Mouse (Mus musculus) right cerebral cortex, postnatal 14 days (tissue): ENCODE measurements around the gene Arpc2.
A peak's percentile ranks its signal among the peaks of the same experiment; 100 is the strongest.

Experiments used
- DNase-seq: peaks from one replicate; pipeline ENCODE4 v3.0.0; 2022

Gene Arpc2

GRCm38 (mm10) chr1:74303509-74304338 is 67.8 kb downstream of the Arpc2 start:
- peak; percentile 46 for DNase-seq

- no peak for DNase-seq
These were observed 68.5 kb downstream of the Arpc2 start for GRCm38 (mm10) chr1:74304339-74304790.

GRCm38 (mm10) chr1:74304946-74305345 is 69.1 kb downstream of the Arpc2 start:
- DNase-seq: no peak

- DNase-seq: no peak
These were observed 69.6 kb downstream of the Arpc2 start, which contains the start of gene Tmbim1 for GRCm38 (mm10) chr1:74305522-74305921. Gene Tmbim1 (minus strand): TSS chr1:74305622.

- no peak for DNase-seq
These were observed 71.3 kb downstream of the Arpc2 start for GRCm38 (mm10) chr1:74307146-74307545.

DNA sequence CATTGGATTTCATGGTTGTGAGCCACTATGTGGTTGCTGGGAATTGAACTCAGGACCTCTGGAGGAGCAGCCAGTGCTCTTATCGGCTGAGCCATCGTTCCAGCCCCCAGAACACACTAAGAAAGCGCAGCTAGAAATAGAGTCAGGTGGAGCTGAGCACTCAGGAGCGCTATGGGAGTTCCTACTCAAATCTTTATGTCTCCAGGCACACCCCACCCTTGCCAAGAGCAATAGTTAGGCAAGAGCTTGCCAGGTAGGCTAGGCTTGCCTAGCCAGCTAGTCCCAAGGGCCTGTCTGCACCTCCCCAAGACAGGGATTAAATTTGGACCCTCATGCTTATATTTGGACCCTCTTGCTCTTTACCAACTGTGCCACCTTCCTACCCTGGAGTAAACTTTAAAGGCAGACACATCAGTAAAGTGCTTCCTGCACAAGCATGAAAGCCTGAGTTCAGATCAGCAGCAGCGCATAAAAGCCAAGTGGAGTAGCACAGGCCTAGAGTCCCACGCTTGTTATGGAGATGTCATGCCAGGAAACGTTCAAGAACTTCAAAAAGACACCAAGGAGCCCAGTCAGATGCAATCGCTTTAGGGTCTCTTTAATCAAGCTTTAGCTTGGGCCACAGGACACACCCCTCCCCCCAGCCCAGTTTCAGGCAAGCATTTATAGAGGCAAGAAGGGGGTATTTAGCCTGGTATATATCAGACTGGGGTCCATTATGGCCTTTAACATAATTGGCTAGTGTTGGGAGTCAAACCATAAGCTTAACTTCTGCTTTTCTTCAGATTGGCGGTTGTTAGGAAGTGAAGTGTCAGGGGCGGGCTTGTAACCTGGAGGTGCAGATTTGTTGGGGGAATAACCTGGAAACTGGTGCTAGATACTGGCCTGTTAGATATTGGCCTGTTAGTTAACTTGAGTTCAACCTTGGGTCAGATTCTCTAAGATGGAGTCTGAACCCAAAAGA is 72.4 kb downstream of the Arpc2 start:
- no peak for DNase-seq

- no peak for DNase-seq
These were observed 73.9 kb downstream of the Arpc2 start for GRCm38 (mm10) chr1:74309767-74310166.

DNA sequence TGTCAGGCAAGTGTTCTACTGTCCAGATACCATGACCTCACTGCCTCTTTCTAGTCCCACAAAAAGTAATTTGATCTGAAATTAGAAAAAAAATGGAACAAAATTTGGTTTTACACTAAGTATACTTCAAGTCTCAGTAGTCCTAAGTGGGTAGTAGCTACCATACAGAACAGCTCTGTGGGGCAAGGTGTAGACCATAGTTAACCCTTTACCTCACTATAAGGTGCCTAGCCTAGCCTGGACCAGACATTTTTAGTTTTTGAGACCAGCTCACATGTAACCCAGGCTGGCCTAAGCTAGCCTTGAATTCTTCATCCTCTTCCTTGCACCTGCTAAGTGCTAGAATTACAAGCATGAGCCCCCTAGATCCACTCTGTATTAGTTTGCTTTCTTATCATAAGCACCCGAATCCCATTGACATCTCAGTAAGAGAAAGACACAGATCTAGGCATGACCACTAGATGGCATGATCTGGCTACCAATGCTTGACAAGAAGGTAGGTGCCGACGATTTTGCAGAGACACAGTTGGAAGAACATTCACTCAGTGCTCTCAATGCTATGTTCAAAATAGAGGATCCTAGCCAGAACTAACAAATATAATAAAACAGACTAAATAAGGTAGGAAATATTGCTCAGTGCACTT is 77.3 kb downstream of the Arpc2 start:
- peak; percentile 55 for DNase-seq

GRCm38 (mm10) chr1:74314796-74315195 is 78.9 kb downstream of the Arpc2 start:
- DNase-seq: no peak

DNA sequence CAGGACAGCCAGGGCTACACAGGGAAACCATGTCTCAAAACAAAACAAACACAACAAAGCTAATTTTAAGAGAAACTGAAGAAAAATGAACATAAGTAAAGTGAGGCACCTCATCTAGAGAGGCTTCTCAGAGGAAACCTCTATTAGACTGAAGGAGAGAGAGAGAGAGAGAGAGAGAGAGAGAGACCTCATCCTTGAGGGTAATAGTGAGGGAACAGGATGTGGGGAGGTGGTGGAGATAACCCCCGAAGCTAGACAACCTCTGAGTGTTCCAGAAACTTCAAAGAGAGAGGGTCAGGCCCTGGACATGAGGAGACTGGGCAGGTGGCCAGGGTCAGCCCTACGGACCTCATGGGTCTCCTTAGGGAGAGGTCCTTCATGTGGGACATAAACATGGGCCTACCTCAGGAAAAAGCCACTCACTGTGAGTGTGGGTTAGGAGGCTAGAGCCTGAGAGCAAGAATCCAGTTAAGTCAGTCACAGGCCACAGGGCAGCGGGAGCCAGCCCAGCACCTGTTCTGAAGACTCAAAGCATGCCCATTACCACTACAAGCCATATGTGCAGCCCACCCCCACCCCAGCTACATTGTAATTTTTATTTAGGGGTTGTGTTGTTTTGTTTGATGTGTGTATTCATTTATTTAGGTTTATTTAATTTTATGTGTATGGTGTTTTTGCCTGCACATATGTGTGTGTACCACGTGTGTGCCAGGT is 80.4 kb downstream of the Arpc2 start:
- DNase-seq: no peak
